Mouse (Mus musculus) B cell, adult 2 months (primary cell): ENCODE results near the gene Cyp2c67.
"Not testable (repeated sequence)": the region's sequence is repeated elsewhere in the genome, so short reads cannot be mapped to it uniquely, and the experiment has no call there.

Source experiments
- DNase-seq, 2 experiments: peaks; one replicate each; pipeline ENCODE4 v3.0.0; 2022

The Cyp2c67 gene

DNA sequence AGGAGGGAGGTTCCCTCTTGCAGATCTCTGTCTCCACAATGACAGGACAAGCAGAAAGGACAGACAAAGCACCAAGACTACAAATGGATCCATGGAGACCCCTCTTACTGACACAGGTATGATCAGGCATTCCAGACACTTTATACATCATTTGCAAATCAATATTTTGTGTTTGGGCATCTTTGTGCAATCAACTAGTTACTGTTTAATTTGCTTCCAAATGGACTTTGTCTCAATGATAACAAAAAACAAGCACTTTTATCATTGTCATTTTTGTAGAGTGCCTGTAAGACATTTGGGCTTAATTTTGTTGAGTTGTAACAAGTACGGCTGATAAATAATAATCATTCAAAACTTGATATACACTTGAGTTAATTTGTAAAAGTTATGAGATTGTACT, at the start of gene Cyp2c67:
Cyp2c67 (minus strand) TSS at position 114 of the 400 bp plus-strand sequence.
- DNase-seq: no peak

DNA sequence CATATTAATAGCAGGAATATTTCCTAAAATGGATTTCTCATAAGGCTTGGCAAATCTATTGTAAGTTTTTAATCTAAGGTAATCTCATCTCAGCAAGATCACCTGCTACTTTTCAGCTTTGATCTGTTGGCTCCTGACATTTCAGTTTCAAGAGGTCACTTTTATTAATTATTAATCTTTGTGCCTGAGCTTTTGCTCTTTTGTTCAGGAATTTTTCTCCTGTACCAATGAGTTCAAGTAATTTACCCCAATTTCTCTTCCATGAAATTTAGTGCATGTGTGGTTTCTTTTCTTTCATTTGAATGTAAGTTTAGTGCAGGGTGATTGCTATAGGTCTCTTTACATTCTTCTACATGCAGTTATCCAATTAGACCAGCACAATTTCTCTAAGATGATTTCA, 16.8 kb upstream of the Cyp2c67 start:
- DNase-seq: not testable (repeated sequence)

DNA sequence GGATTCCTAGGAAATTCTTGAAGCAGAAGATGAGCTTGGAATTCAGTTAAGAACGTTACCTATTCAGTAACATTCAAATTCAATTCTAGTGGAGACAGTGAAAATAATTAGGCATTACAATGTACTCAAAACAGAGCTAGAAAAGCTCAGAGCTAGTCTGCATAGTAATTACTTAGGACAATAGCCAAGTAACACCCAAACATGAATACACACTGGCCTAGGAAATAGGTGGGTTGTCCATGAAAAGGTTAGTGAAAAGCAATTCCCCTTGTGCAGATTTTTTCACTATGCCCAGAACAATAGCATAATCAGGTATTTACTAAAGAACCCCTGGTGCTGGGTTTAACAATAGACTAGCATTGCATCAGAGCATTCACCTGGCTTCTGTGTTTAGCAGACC, 3.5 kb upstream of the Cyp2c67 start:
- no peak for DNase-seq

DNA sequence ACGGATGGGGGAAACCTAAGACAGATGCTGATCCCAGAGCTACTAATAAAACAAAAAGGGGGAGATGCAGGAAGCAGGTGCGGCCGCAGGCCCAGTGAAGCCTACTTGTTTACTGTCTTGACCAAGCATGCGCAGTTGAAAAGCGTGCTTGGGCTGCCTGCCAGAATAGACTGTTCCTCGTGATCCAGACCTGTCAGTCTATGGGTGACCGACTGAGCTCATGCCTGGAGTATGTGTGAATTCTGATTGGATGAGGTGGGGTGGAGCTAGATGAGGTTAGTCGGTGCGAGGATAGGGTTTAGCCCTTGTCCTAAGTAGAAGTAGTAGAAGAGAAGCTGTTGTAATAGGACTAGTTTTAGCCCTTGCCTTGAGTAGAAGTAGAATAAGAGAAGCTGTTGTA, 1.3 kb downstream of the Cyp2c67 start:
- DNase-seq: no peak

DNA sequence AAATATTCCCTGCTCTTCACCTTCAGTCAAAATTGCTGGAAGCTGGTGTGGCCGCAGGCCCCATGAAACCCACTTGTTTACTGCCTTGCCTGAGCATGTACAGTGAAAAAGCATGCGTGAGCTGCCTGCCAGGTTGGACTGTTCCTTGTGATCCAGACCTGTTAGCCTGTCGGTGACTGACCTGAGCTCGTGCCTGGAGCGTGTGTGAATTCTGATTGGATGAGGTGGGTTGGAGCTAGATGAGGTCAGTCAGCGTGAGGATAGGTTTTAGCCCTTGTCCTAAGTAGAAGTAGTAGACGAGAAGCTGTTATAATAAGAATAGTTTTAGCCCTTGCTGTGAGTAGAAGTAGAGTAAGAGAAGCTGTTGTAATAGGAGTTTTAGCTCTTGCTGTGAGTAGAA, 4.3 kb downstream of the Cyp2c67 start:
- not testable (repeated sequence) for DNase-seq
